Mouse (Mus musculus): ENCODE results near the gene Fchsd2. TPM values are rescaled to one million over a fixed set of nuclear protein-coding genes. Genes with fewer than 3 reads are reported as not detected.

The Fchsd2 gene
- polyA plus RNA-seq, 1 experiment from 2014 or later: 46.2 TPM

DNA sequence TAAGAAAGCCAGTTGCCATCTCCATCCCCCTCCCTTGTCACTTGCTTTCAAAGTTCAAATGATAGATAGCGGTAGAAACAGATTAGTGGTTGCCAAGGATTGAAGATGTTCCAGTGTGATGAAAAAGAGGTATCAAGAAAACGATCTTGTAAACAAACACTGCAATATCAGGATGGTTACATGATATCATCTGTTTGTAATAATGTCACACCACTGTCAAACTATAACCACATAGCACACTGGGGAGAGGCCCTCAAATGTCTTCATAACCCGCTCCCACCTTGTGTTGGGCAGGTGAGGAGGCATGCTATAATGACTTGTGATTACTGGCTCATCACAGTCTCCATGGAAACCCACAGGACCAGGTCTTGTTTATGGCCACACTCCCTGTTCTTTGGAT lies 205.7 kb downstream of the Fchsd2 start:
- no peaks in the 10 kb centered on the region for H3K9me3 ChIP-seq
- no peak overlapping the region for H3K9ac ChIP-seq
- no peak overlapping the region for H3K4me2 ChIP-seq
- H3K4me3 ChIP-seq: no peak overlapping the region
- H3K27ac ChIP-seq: no peak overlapping the region
- H3K36me3 ChIP-seq (replicated peaks): no peaks in the 10 kb centered on the region
- WGBS: 93% methylated on average over 3 of the region's 3 CpGs
- peaks cover 11% of the 10 kb centered on the region; the same call in 1 of the 2 replicates for H3K27me3 ChIP-seq (replicated peaks)
- no peak for ATAC-seq (replicated peaks)
- H3K4me1 ChIP-seq: peaks cover 32% of the 10 kb centered on the region

DNA sequence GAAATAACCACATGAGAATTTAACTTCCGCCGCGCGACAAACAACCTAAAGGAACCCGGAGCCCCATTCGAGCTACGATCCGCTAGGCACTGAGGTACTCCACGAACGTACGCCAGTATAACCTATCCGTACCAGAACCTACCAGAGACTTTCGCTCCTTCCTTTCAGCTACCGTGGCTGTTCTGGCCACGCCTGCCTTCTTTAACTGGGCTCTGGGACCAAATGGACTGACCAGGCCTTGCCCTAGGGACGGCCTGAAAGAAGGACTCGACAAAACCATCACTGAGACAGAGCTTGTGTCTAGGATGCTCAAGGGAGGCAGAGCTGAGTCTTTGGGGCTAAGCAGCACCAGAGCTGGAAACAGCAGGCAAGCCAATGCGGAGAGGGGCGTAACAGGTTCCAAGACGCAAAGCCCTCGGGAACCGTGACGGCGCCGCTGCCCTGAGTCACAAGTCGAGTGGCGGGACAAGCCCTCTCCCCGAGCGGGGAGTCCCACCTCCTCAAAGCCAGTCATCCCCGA lies 208.8 kb downstream of the Fchsd2 start:
- Histone ChIP-seq H3K4me1 (peaks cover 26% of the 10 kb centered on the region), H3K9me3 (no peaks in the 10 kb centered on the region), H3K9ac (peak overlapping the region; percentile 65), H3K4me3 (peak overlapping the region; percentile 73), H3K27ac (peak overlapping the region; percentile 68), H3K4me2 (peak overlapping the region; percentile 71), H3K36me3 (replicated peaks) (no peaks in the 10 kb centered on the region), H3K27me3 (replicated peaks) (peaks cover 11% of the 10 kb centered on the region; the same call in 1 of the 2 replicates)
- 1% methylated on average over 30 of the region's 30 CpGs for WGBS
- peak; percentile 41 for ATAC-seq (replicated peaks)

DNA sequence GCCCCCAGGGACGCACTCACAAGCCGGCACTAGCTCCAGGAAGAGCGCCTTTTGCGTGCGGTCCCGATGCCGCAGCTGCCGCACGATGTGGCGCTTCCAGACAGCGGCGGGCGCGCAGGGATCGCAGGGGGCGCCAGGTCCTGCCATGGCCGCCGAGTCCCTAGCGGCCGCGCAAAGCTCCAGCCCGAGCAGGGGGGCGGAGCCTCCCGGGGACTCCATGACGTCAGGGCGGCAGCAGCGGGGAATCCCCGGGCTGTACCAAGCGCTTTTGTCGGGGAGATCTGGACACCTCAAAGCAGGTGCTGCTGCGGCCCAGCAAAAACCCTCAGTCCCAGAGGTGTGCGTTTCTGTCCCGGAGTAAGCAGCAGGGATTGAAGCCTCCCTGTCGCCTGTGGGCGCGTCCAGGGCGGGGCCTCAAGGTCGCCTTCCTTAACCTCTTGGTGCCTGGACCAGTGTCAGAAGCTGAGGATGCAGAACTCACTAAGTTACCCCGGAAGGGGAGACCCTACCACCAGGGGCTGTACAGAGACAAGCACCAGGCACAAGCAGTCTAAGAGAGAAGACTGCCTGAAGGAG lies 209.3 kb downstream of the Fchsd2 start, which contains the start of gene Atg16l2:
TSS of gene Atg16l2 (minus strand) at position 371 of the 576 bp plus-strand sequence.
- H3K36me3 ChIP-seq (replicated peaks): no peaks in the 10 kb centered on the region
- H3K4me2 ChIP-seq: peak within 1 kb of the TSS; percentile 71
- peak within 1 kb of the TSS; percentile 73 for H3K4me3 ChIP-seq
- peak; percentile 96 for ATAC-seq (replicated peaks)
- peak within 1 kb of the TSS; percentile 68 for H3K27ac ChIP-seq
- under 1% methylated on average over 39 of the region's 39 CpGs for WGBS
- peaks cover 21% of the 10 kb centered on the region for H3K4me1 ChIP-seq
- H3K27me3 ChIP-seq (replicated peaks): peaks cover 11% of the 10 kb centered on the region; the same call in 1 of the 2 replicates
- H3K9ac ChIP-seq: peak within 1 kb of the TSS; percentile 65
- H3K9me3 ChIP-seq: no peaks in the 10 kb centered on the region

DNA sequence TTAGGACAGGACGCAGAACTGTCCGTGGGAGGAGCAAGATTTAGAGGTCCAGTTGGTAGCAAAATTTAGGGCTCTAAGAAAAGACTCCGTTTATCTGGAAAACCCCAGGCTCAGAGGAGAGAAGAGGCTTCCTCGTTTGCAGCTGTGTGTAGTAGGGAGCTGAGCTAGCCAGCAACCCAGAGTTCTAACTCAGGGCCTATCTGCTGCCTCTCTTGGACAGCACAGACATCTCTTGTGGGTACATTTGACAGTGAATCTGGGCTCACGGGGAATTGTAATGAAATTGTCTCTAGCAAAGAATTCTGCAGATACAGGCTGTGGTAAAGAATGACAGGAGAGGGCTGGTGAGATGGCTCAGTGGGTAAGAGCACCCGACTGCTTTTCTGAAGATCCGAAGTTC lies 210.0 kb downstream of the Fchsd2 start:
- peak overlapping the region; percentile 68; the same call in 1 of the 2 replicates for H3K27ac ChIP-seq
- H3K9ac ChIP-seq: peak overlapping the region; percentile 65
- peaks cover 11% of the 10 kb centered on the region; the same call in 1 of the 2 replicates for H3K27me3 ChIP-seq (replicated peaks)
- no peak for ATAC-seq (replicated peaks)
- peak overlapping the region; percentile 73 for H3K4me3 ChIP-seq
- peaks cover 17% of the 10 kb centered on the region for H3K4me1 ChIP-seq
- 22% methylated on average over 7 of the region's 7 CpGs for whole genome bisulfite sequencing
- no peaks in the 10 kb centered on the region for H3K36me3 ChIP-seq (replicated peaks)
- H3K4me2 ChIP-seq: peak overlapping the region; percentile 71
- no peaks in the 10 kb centered on the region for H3K9me3 ChIP-seq

DNA sequence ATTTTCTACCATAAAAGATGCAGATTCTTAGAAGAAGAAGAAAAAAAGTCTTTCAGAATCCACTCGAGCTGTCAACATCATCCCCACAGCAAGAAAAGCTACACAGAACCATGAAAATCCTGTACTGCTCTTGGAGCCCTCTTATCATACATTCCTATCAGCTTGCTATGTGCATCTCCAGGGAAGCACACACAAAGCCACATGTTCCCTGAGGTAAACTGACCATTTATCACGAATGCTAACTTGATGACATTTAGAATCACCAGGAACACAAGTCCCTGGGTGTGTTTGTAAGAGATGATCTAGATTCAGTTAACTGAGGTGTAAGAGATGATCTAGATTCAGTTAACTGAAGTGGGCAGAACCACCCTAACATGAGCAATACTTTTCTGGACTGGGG lies 214.2 kb downstream of the Fchsd2 start:
- Histone ChIP-seq H3K9ac (no peak overlapping the region), H3K36me3 (replicated peaks) (no peaks in the 10 kb centered on the region), H3K4me3 (no peak overlapping the region), H3K9me3 (no peaks in the 10 kb centered on the region), H3K4me2 (no peak overlapping the region), H3K27me3 (replicated peaks) (no peaks in the 10 kb centered on the region), H3K27ac (no peak overlapping the region), H3K4me1 (peaks cover 7% of the 10 kb centered on the region)
- no peak for ATAC-seq (replicated peaks)
- WGBS: 47% methylated on average over 2 of the region's 2 CpGs

DNA sequence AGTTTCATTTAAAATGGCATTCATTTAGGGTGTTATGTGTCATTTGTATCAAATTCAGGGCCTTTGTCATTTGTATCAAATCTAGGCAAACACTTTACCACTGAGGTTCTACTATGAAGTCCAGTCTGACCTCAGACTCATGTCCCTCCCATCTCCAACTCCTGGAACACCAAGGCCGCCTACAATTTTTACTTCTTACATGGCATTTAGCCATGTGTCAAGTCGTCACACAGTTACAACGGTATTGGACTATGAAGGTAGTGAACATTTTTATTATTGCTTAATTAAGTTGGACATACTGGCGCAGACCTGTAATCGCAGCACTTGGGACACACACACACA lies 217.3 kb downstream of the Fchsd2 start:
- H3K4me1 ChIP-seq: no peaks in the 10 kb centered on the region
- peak overlapping the region; percentile 59 for H3K4me2 ChIP-seq
- H3K9ac ChIP-seq: peak overlapping the region; percentile 78; the same call in 1 of the 2 replicates
- peak overlapping the region; percentile 77 for H3K4me3 ChIP-seq
- no peaks in the 10 kb centered on the region for H3K27me3 ChIP-seq (replicated peaks)
- no peaks in the 10 kb centered on the region for H3K9me3 ChIP-seq
- WGBS: 37% methylated on average over 5 of the region's 5 CpGs
- H3K27ac ChIP-seq: peak overlapping the region; percentile 93
- no peaks in the 10 kb centered on the region for H3K36me3 ChIP-seq (replicated peaks)
- ATAC-seq (replicated peaks): no peak

DNA sequence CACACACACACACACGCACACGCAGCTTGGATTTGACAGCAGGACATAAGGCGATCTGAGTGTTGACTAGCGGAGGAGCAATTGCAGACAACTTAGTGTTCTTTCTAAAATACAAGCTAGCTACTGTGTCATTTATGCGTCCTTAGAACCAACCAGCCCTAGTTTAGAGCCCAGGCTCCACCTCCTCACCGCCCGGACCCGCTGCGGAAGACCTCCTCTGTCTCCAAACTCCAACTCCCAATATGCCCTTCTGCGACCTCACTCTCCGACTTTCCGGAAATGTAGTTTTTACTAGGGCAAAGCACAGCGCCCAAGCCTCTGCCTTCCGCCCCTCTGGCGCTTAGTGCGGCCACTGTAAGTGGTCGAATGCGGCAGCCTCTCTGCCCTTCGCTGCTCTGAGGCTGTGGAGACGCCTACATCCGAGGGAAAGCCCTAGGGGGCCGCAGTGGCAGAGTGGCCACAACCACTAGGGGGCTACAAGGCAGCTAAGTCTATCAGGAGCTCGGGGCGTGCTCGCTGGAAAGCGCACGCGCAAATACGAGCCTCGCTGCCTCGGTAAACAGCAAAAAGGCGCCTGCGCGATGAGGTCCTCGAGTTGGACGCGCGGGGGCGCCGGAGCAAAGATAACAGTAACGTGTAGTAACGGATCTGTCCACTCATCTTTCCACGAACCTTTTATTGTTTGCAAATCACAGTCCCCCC lies 217.8 kb downstream of the Fchsd2 start:
- H3K27ac ChIP-seq: peak overlapping the region; percentile 93
- no peaks in the 10 kb centered on the region for H3K4me1 ChIP-seq
- peak overlapping the region; percentile 77 for H3K4me3 ChIP-seq
- WGBS: under 1% methylated on average over 43 of the region's 43 CpGs
- peak; percentile 96 for ATAC-seq (replicated peaks)
- peak overlapping the region; percentile 59 for H3K4me2 ChIP-seq
- no peaks in the 10 kb centered on the region for H3K36me3 ChIP-seq (replicated peaks)
- H3K9me3 ChIP-seq: no peaks in the 10 kb centered on the region
- no peaks in the 10 kb centered on the region for H3K27me3 ChIP-seq (replicated peaks)
- H3K9ac ChIP-seq: peak overlapping the region; percentile 78

DNA sequence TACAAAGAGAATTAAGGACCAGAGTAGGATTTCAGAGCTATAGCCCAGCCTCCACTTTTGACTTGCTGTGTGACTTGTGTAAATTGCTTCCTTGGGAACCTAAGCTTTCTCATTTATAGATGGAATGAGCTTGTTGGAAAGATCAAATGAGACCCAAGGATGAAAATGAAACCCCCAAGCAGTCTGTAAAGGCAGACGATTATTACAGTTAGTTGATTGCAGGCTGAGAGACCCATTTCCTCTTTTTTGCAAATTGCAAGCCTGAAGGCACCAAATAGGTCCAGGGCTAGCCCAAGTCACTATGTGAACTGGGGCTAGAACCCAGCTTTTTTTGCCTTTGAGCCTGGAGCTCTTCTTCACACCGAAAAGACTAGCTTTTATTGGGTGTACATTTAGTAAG lies 218.4 kb downstream of the Fchsd2 start:
- Histone ChIP-seq H3K9ac (no peak overlapping the region), H3K36me3 (replicated peaks) (no peaks in the 10 kb centered on the region), H3K27me3 (replicated peaks) (no peaks in the 10 kb centered on the region), H3K27ac (peak overlapping the region; percentile 93), H3K9me3 (no peaks in the 10 kb centered on the region), H3K4me2 (peak overlapping the region; percentile 59), H3K4me1 (no peaks in the 10 kb centered on the region), H3K4me3 (peak overlapping the region; percentile 77)
- WGBS: 34% methylated on average over 2 of the region's 2 CpGs
- ATAC-seq (replicated peaks): peak; percentile 5; the same call in 1 of the 2 replicates

DNA sequence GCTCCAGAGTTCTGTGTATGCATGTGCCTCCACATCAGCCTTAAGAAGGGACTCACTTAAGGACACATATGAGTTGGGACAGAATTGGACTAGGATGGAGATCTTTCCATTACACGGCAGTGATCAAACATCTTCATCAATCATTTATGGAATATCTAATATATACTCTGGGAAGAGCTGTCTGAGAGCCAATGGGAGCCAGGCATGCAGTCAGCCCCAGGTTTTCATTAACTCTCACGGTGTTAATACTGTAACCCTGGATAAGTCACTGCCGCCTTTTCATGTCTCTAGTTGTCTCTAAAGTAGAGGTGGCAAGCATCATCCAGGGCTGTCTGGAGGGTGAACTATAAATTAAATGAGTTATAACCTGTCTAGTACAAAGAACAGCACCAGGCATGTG lies 220.4 kb downstream of the Fchsd2 start:
- Histone ChIP-seq H3K4me2 (no peak overlapping the region), H3K4me1 (no peaks in the 10 kb centered on the region), H3K27me3 (replicated peaks) (no peaks in the 10 kb centered on the region), H3K4me3 (no peak overlapping the region), H3K27ac (no peak overlapping the region), H3K36me3 (replicated peaks) (no peaks in the 10 kb centered on the region), H3K9ac (no peak overlapping the region), H3K9me3 (no peaks in the 10 kb centered on the region)
- 74% methylated on average over 3 of the region's 3 CpGs for WGBS
- no peak for ATAC-seq (replicated peaks)

DNA sequence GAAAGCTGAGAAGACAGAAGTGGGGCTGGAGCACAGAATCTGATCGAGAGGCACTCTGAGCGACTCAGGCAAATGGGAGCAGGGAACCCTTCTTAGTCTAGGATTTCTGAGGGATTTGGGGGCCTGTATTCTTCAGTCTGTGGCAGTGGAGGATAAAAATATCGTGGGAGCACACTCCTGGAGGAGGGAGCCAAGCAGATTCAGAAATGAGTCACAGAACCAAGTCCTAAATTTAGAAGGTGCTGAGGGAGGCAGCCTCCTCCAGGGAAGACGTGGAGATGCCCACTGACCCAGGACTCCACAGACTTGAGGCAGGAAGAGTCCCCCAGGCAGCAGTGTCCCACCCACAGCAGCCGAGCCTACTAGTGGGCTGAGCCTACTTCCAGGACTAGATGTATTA lies 221.7 kb downstream of the Fchsd2 start:
- no peaks in the 10 kb centered on the region for H3K9me3 ChIP-seq
- H3K36me3 ChIP-seq (replicated peaks): no peaks in the 10 kb centered on the region
- no peak overlapping the region for H3K9ac ChIP-seq
- 70% methylated on average over 5 of the region's 5 CpGs for WGBS
- H3K4me2 ChIP-seq: no peak overlapping the region
- no peak overlapping the region for H3K4me3 ChIP-seq
- H3K27me3 ChIP-seq (replicated peaks): peaks cover 4% of the 10 kb centered on the region
- no peak for ATAC-seq (replicated peaks)
- no peak overlapping the region for H3K27ac ChIP-seq
- H3K4me1 ChIP-seq: no peaks in the 10 kb centered on the region

DNA sequence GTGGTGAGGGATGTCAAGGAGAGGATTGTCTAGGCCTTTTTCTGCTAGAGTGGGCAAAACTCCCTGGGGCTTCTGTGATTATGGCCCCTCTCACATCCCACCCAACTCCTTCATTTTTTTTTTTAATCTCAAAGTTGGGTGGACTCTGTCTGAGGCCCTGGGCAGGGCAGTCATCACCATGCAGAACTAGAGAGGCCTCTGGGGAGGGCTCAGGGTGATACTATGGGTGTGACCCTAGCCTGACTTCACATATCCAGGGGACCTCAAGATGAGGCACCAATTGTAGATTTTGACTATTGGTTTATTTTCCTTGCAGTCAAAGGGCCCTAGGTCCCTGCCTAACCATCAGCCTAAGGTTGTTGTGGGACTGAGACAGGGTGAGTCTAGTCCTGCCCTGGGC lies 223.0 kb downstream of the Fchsd2 start:
- no peaks in the 10 kb centered on the region for H3K36me3 ChIP-seq (replicated peaks)
- ATAC-seq (replicated peaks): no peak
- H3K9me3 ChIP-seq: no peaks in the 10 kb centered on the region
- no peak overlapping the region for H3K4me3 ChIP-seq
- H3K27me3 ChIP-seq (replicated peaks): peaks cover 16% of the 10 kb centered on the region
- H3K4me1 ChIP-seq: peaks cover 6% of the 10 kb centered on the region
- no peak overlapping the region for H3K27ac ChIP-seq
- H3K9ac ChIP-seq: no peak overlapping the region
- no peak overlapping the region for H3K4me2 ChIP-seq

DNA sequence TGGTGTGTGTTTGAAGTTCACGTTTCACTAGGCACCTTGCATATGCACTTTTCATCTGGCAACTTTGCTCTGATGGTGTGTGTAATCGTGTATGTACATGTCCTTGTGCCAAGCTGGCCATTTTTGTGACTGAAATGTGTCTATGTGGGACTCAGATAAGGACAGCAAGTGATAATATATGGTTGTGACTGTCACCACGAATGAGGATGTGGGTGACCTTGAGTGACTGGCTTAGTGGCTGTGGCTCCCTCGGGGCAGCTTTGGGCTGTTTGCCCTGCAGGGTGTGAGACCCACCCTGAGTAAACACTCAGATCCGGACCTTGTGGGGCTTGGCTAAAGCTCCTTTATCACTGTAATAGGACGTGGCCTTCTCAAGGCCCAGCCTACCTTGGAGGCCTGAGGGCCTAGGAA lies 223.9 kb downstream of the Fchsd2 start:
- Histone ChIP-seq H3K36me3 (replicated peaks) (no peaks in the 10 kb centered on the region), H3K9me3 (no peaks in the 10 kb centered on the region), H3K9ac (no peak overlapping the region), H3K4me2 (no peak overlapping the region), H3K27me3 (replicated peaks) (peaks cover 16% of the 10 kb centered on the region), H3K4me1 (peaks cover 10% of the 10 kb centered on the region), H3K27ac (no peak overlapping the region), H3K4me3 (no peak overlapping the region)
- 73% methylated on average over 6 of the region's 6 CpGs for WGBS
- ATAC-seq (replicated peaks): no peak
